Mouse (Mus musculus): ENCODE measurements around the gene Katna1. TPM values are rescaled to one million over a fixed set of nuclear protein-coding genes. Genes with fewer than 3 reads are reported as not detected.

The Katna1 gene
- 16.1 TPM for polyA plus RNA-seq (2012; fragmentation: generic; extraction: Trizol)
- long read RNA-seq, experiment 1, transcript Katna1-201 (11 exons, 1,774 nt): major isoform, 60 of 69 reads
- long read RNA-seq, experiment 1, partial matches to known transcripts: 4 of 69 reads
- long read RNA-seq, experiment 1, other reads (novel, unspliced or antisense): 5 of 69 reads
- long read RNA-seq, experiment 2, transcript Katna1-201 (11 exons, 1,774 nt): major isoform, 298 of 315 reads
- long read RNA-seq, experiment 2, partial matches to known transcripts: 2 of 315 reads
- long read RNA-seq, experiment 2, other reads (novel, unspliced or antisense): 15 of 315 reads

DNA sequence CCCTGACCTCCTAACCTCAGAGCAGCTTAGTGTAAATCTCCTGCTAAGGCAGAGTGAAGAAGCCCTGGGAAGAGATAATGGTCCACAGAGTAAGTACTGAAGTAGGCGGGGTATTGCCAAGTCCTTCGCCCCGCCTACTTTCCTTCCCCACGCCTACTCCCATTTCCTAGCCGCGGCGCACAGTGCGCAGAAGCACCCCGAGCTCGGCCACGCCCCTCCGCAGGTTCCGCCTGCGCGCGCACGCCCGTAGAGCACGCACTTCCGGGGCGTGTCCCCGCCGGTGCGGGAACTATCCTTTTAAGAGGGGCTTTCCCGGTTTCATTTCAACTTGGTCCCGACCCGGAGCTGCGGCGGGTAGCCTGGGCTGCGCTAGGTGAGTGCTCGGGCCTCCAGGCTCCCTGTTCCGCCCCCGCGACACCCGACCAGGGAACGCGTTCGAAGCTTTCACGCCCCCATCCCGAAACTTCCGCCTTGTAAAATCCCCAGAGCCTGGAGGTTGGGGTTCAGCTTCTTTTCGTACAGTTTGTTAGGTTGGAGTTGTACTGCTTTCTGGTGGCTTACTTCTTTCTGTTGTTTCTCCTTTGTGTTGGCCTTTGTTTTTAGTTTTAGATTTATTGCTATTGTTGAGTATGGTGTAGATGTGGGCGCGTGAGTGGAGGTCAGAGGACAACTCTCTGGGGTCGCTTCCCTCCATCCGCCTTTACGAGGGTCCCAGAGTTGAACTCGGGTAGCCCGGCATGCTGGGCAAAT lies at the start of gene Katna1:
Katna1 (plus strand) TSS at position 250 of the 750 bp plus-strand sequence.
- peaks cover 52% of the 10 kb centered on the region for H3K79me2 ChIP-seq (ENCODE audit: control insufficient read depth, insufficient read depth)
- H3K36me3 ChIP-seq (ENCODE audit: control insufficient read depth, insufficient read depth): no peaks in the 10 kb centered on the region
- H3ac ChIP-seq (ENCODE audit: control insufficient read depth, insufficient read length, low read depth): peak within 1 kb of the TSS; percentile 91
- H3K79me3 ChIP-seq (ENCODE audit: low read depth): peaks cover 44% of the 10 kb centered on the region
- peak within 1 kb of the TSS; percentile 67 for H3K4me3 ChIP-seq (ENCODE audit: insufficient read depth, poor library complexity, severe bottlenecking)
- H3K27me3 ChIP-seq (ENCODE audit: control insufficient read depth, insufficient read depth, insufficient read length): no peaks in the 10 kb centered on the region
- TF ChIP-seq FOSL1 (IDR thresholded peaks at IDR 0.05; ENCODE audit: insufficient read depth, low read length, poor library complexity, severe bottlenecking) (no peak), CEBPB (IDR thresholded peaks at IDR 0.05; ENCODE audit: low read depth) (no peak), MAX (IDR thresholded peaks at IDR 0.05) (no peak), MYOG (IDR thresholded peaks at IDR 0.05; ENCODE audit: control insufficient read depth, extremely low read depth, insufficient read length) (no peak), CTCF (IDR thresholded peaks at IDR 0.05; ENCODE audit: control insufficient read depth, insufficient read depth, insufficient read length) (no peak), USF1 (IDR thresholded peaks at IDR 0.05; ENCODE audit: low read depth) (no peak), MYOD1 (IDR thresholded peaks at IDR 0.05; ENCODE audit: control insufficient read depth, insufficient read length, low read depth) (no peak)

DNA sequence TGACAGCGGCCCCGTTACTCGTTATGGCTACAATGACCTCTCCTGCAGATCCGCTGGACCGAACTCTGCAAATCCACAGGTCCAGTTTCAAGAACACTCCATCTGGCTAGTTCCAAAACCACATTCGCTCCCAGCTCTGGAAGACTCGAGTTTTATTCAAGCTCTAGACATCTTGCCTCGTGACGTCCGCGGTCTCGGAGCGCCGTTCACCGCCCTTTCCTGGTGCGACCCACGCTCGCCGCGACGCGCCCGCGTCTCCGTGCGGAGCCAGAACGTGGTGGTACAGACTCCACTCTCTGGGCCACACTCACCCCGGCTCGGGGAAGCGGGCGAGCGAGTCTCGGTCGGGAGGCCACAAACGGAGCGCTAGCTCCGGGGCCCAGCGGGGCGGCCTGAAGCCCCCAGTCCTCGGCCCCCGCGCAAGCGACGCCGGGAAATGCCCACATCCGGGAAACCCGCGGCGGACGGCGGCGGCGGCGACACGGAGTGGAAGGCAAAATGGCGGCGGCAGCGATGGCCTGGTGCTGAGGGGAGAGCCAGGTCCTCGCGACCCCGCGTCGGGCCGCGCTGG lies 45.0 kb upstream of the Katna1 start, which contains the start of the genes Pcmt1 and Lats1:
Pcmt1 (minus strand) TSS at position 406 of the 571 bp plus-strand sequence.
Lats1 (plus strand) TSS at position 484 of the 571 bp plus-strand sequence.
- Histone ChIP-seq H3K79me3 (ENCODE audit: low read depth) (peaks cover 71% of the 10 kb centered on the region), H3K4me3 (ENCODE audit: insufficient read depth, poor library complexity, severe bottlenecking) (peak within 1 kb of the TSS; percentile 83), H3K79me2 (ENCODE audit: control insufficient read depth, insufficient read depth) (peaks cover 99% of the 10 kb centered on the region), H3ac (ENCODE audit: control insufficient read depth, insufficient read length, low read depth) (peak within 1 kb of the TSS; percentile 95), H3K36me3 (ENCODE audit: control insufficient read depth, insufficient read depth) (peaks cover 38% of the 10 kb centered on the region), H3K27me3 (ENCODE audit: control insufficient read depth, insufficient read depth, insufficient read length) (no peaks in the 10 kb centered on the region)
- TF ChIP-seq MYOG (IDR thresholded peaks at IDR 0.05; ENCODE audit: control insufficient read depth, extremely low read depth, insufficient read length): no peak
- TF ChIP-seq MYOD1 (IDR thresholded peaks at IDR 0.05; ENCODE audit: control insufficient read depth, insufficient read length, low read depth): no peak
- TF ChIP-seq FOSL1 (IDR thresholded peaks at IDR 0.05; ENCODE audit: insufficient read depth, low read length, poor library complexity, severe bottlenecking): no peak
- peak; percentile 53 for TF ChIP-seq MAX (IDR thresholded peaks at IDR 0.05)
- no peak for TF ChIP-seq USF1 (IDR thresholded peaks at IDR 0.05; ENCODE audit: low read depth)
- TF ChIP-seq CTCF (IDR thresholded peaks at IDR 0.05; ENCODE audit: control insufficient read depth, insufficient read depth, insufficient read length): no peak

DNA sequence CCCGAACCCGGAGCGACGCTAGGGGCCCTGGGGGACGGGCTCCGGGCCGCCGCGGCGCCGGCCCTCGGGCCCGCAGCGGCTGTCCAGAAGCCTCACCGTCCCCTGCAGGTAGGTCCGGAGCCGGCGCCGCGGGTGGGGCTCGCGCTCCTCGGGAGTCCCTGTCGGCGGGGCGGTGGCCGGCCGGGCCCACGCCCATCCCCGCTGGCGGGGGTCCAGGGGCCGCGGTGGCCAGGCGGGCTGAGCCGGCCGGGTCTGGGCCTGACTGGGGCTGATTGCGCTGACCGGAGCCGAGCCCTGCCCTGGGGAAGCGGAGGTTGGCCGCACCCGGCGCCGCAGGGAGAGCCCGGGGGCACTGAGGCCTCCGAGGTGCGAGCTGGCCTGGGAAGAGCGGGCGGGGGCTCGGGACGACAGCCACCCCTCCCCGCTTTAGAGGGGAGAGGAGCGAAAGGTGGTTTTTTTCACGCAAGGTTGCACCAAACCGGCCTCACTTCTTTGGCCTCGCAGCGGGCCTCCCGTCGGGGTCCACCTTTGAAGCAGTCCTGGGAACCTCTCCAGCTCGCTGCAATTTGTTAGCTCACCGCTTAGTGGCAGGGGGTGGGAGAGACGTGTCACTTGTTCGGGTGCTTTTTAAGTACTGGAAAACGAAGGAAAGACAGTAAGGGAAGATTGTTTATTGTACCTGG lies 44.3 kb upstream of the Katna1 start:
- Histone ChIP-seq H3K36me3 (ENCODE audit: control insufficient read depth, insufficient read depth) (peaks cover 35% of the 10 kb centered on the region), H3ac (ENCODE audit: control insufficient read depth, insufficient read length, low read depth) (peak overlapping the region; percentile 95), H3K79me3 (ENCODE audit: low read depth) (peaks cover 73% of the 10 kb centered on the region), H3K79me2 (ENCODE audit: control insufficient read depth, insufficient read depth) (peaks cover 99% of the 10 kb centered on the region), H3K4me3 (ENCODE audit: insufficient read depth, poor library complexity, severe bottlenecking) (peak overlapping the region; percentile 83), H3K27me3 (ENCODE audit: control insufficient read depth, insufficient read depth, insufficient read length) (no peaks in the 10 kb centered on the region)
- TF ChIP-seq MAX (IDR thresholded peaks at IDR 0.05) (no peak), FOSL1 (IDR thresholded peaks at IDR 0.05; ENCODE audit: insufficient read depth, low read length, poor library complexity, severe bottlenecking) (no peak), CEBPB (IDR thresholded peaks at IDR 0.05; ENCODE audit: low read depth) (no peak), USF1 (IDR thresholded peaks at IDR 0.05; ENCODE audit: low read depth) (no peak), MYOG (IDR thresholded peaks at IDR 0.05; ENCODE audit: control insufficient read depth, extremely low read depth, insufficient read length) (no peak), CTCF (IDR thresholded peaks at IDR 0.05; ENCODE audit: control insufficient read depth, insufficient read depth, insufficient read length) (no peak), MYOD1 (IDR thresholded peaks at IDR 0.05; ENCODE audit: control insufficient read depth, insufficient read length, low read depth) (no peak)

DNA sequence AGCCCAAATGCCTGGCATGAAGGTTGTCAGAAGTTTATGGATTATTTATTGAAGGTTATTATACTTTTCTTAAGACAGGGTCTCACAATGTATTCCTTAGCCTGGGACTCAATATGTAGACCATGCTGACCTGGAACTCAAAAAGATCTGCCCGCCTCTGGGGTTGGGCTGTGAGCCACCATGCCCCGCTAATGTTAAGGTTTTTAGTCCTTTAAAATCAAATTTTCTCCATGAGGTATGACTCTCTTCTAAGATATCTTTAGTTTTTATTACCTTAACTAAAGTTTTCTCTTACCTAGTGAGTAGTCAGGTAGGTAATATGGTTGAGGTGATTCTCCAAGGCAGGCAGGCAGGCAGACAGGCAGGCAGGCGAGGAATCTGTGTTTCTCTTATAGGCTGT lies 43.6 kb upstream of the Katna1 start:
- Histone ChIP-seq H3K79me3 (ENCODE audit: low read depth) (peaks cover 80% of the 10 kb centered on the region), H3K27me3 (ENCODE audit: control insufficient read depth, insufficient read depth, insufficient read length) (no peaks in the 10 kb centered on the region), H3K79me2 (ENCODE audit: control insufficient read depth, insufficient read depth) (peaks cover 99% of the 10 kb centered on the region), H3K4me3 (ENCODE audit: insufficient read depth, poor library complexity, severe bottlenecking) (peak overlapping the region; percentile 83), H3ac (ENCODE audit: control insufficient read depth, insufficient read length, low read depth) (no peak overlapping the region), H3K36me3 (ENCODE audit: control insufficient read depth, insufficient read depth) (peaks cover 35% of the 10 kb centered on the region)
- no peak for TF ChIP-seq USF1 (IDR thresholded peaks at IDR 0.05; ENCODE audit: low read depth)
- no peak for TF ChIP-seq CTCF (IDR thresholded peaks at IDR 0.05; ENCODE audit: control insufficient read depth, insufficient read depth, insufficient read length)
- TF ChIP-seq MAX (IDR thresholded peaks at IDR 0.05): no peak
- no peak for TF ChIP-seq MYOD1 (IDR thresholded peaks at IDR 0.05; ENCODE audit: control insufficient read depth, insufficient read length, low read depth)
- TF ChIP-seq FOSL1 (IDR thresholded peaks at IDR 0.05; ENCODE audit: insufficient read depth, low read length, poor library complexity, severe bottlenecking): no peak
- TF ChIP-seq MYOG (IDR thresholded peaks at IDR 0.05; ENCODE audit: control insufficient read depth, extremely low read depth, insufficient read length): no peak
- TF ChIP-seq CEBPB (IDR thresholded peaks at IDR 0.05; ENCODE audit: low read depth): no peak

DNA sequence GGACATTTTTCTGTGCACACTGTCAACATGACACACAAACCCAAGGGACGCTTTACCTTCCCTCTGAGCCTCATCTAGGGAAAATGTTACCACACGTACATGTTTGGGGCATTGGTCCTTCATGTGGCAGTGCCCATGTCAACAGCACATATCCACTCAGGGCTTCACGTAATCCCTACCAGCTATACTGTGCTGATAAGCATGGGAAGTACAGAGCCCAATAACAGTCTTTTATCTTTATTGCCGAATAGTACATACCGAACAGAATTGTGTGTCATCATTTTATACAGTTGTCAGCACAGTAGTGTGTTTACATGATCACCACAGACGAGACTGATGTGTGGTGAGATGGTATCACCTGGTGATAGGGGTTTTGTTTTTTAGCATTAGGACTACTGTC lies 38.9 kb upstream of the Katna1 start:
- H3K4me3 ChIP-seq (ENCODE audit: insufficient read depth, poor library complexity, severe bottlenecking): no peak overlapping the region
- no peak for TF ChIP-seq CEBPB (IDR thresholded peaks at IDR 0.05; ENCODE audit: low read depth)
- no peak for TF ChIP-seq MYOG (IDR thresholded peaks at IDR 0.05; ENCODE audit: control insufficient read depth, extremely low read depth, insufficient read length)
- TF ChIP-seq FOSL1 (IDR thresholded peaks at IDR 0.05; ENCODE audit: insufficient read depth, low read length, poor library complexity, severe bottlenecking): no peak
- no peak for TF ChIP-seq MYOD1 (IDR thresholded peaks at IDR 0.05; ENCODE audit: control insufficient read depth, insufficient read length, low read depth)
- TF ChIP-seq MAX (IDR thresholded peaks at IDR 0.05): no peak
- no peak for TF ChIP-seq USF1 (IDR thresholded peaks at IDR 0.05; ENCODE audit: low read depth)
- TF ChIP-seq CTCF (IDR thresholded peaks at IDR 0.05; ENCODE audit: control insufficient read depth, insufficient read depth, insufficient read length): no peak
- H3K79me2 ChIP-seq (ENCODE audit: control insufficient read depth, insufficient read depth): peaks cover 99% of the 10 kb centered on the region
- H3K79me3 ChIP-seq (ENCODE audit: low read depth): peaks cover 94% of the 10 kb centered on the region
- H3K27me3 ChIP-seq (ENCODE audit: control insufficient read depth, insufficient read depth, insufficient read length): no peaks in the 10 kb centered on the region
- H3ac ChIP-seq (ENCODE audit: control insufficient read depth, insufficient read length, low read depth): no peak overlapping the region
- peaks cover 46% of the 10 kb centered on the region for H3K36me3 ChIP-seq (ENCODE audit: control insufficient read depth, insufficient read depth)

Data from C2C12 (cell line).